Mouse (Mus musculus) spleen, adult 2 months (tissue): ENCODE data around the gene Car14.

Source experiments
- CTCF ChIP-seq: fragments of 200-500 bp; IDR thresholded peaks from 2 replicates; pipeline ENCODE4 v1.5.1; 2011; ENCODE audit warnings: mild to moderate bottlenecking, inconsistent platforms; ENCODE audit not compliant: insufficient read depth, insufficient read length, insufficient replicate concordance; ENCODE audit errors: extremely low read depth
- POLR2A ChIP-seq: fragments of 200-500 bp; IDR thresholded peaks from 2 replicates; pipeline ENCODE4 v1.6.1; 2011; ENCODE audit warnings: low read depth, low read length, inconsistent platforms

GRCm38 (mm10) chr3:95872048-95872447 lies 32.4 kb downstream of the Car14 start:
- no peak for TF ChIP-seq CTCF
- TF ChIP-seq POLR2A = no peak
